Mouse (Mus musculus) hindbrain, postnatal 0 days (tissue): ENCODE measurements around the gene Cfap61. TPM values are rescaled to one million over a fixed set of nuclear protein-coding genes. Genes with fewer than 3 reads are reported as not detected.
A peak's percentile ranks its signal among the peaks of the same experiment; 100 is the strongest.

Experiments used
- ATAC-seq: fragments of 200-750 bp; cut with Nextera tagmentation; 2 replicates; pipeline ENCODE4 v1.8.0; 2017; ENCODE audit warnings: mild to moderate bottlenecking, moderate TSS enrichment, moderate library complexity
- DNase-seq: peaks from one replicate; pipeline ENCODE4 v3.0.0-alpha.2; 2015; ENCODE audit warnings: low spot score
- H3K27ac ChIP-seq: fragments of 300-500 bp; sonication (generic); 2 replicates; pipeline ENCODE4 v1.5.1; 2014; ENCODE audit warnings: mild to moderate bottlenecking
- H3K27me3 ChIP-seq: fragments of 300-500 bp; sonication (generic); 2 replicates; pipeline ENCODE4 v1.6.1; 2014; ENCODE audit warnings: low read length, mixed read lengths; ENCODE audit not compliant: insufficient read depth
- H3K36me3 ChIP-seq: fragments of 300-500 bp; sonication (generic); 2 replicates; pipeline ENCODE4 v1.6.1; 2014; ENCODE audit warnings: low read length, mixed read lengths; ENCODE audit not compliant: insufficient read depth
- H3K4me1 ChIP-seq: fragments of 300-500 bp; sonication (generic); 2 replicates; pipeline ENCODE4 v1.6.1; 2014; ENCODE audit warnings: antibody characterized with exemption, low read length, mixed read lengths; ENCODE audit not compliant: insufficient read depth
- H3K4me2 ChIP-seq: fragments of 300-500 bp; sonication (generic); 2 replicates; pipeline ENCODE4 v1.6.1; 2014; ENCODE audit warnings: low read depth, mild to moderate bottlenecking, low read length, moderate library complexity, mixed read lengths
- H3K4me3 ChIP-seq: fragments of 300-500 bp; sonication (generic); 2 replicates; pipeline ENCODE4 v1.5.1; 2014; ENCODE audit warnings: low read length
- H3K9ac ChIP-seq: fragments of 300-500 bp; sonication (generic); replicated peaks from 2 replicates; pipeline ENCODE4 v1.6.1; 2014; ENCODE audit warnings: mild to moderate bottlenecking, low read length, moderate library complexity, mixed read lengths
- H3K9me3 ChIP-seq: fragments of 300-500 bp; sonication (generic); 2 replicates; pipeline ENCODE4 v1.6.1; 2016; ENCODE audit warnings: low read length, mixed read lengths
- CTCF ChIP-seq: IDR thresholded peaks from 2 replicates; pipeline ENCODE4 v1.5.1; 2016; ENCODE audit warnings: antibody characterized with exemption, control low read depth, low read depth
- WGBS: fragments of 180-500 bp; shearing (Covaris S2); extraction: QIAGEN DNeasy Blood & Tissue Kit; methylation state at CpG from one replicate; pipeline ENCODE4 v1.1.7; 2014; 5-methylcytosine and 5-hydroxymethylcytosine counted together
- polyA plus RNA-seq: library from polyadenylated mRNA; unstranded; fragments of >200 nt; fragmentation: Nextera tagmentation; extraction: Ambion mirVana; gene quantifications from 2 replicates; pipeline ENCODE4 v1.2.1, GENCODE M21; 2015
- total RNA-seq: library from RNA; depleted of rRNA; stranded (reverse); fragments of >200 nt; gene quantifications from 2 replicates; pipeline ENCODE4 v1.2.3, GENCODE M21; 2014

The Cfap61 gene
- total and polyA plus RNA-seq, 2 experiments from 2014 or later: 3.7 to 4.1 TPM

GRCm38 (mm10) chr2:145981699-145982112 lies 47.1 kb downstream of the Cfap61 start:
- 14% methylated on average over 6 of the region's 6 CpGs for WGBS
- no peaks in the 10 kb centered on the region for H3K27me3 ChIP-seq
- H3K9me3 ChIP-seq: no peaks in the 10 kb centered on the region
- peak; percentile 80 for DNase-seq
- TF ChIP-seq CTCF: 0 out of 2 replicates have a peak, but pooled peaks have one; percentile 6
- H3K4me3 ChIP-seq: no peak overlapping the region
- H3K27ac ChIP-seq: 0 out of 2 replicates have a peak overlapping the region, but pooled peaks have one; percentile 56
- no peak overlapping the region for H3K9ac ChIP-seq
- H3K4me2 ChIP-seq: no peak overlapping the region
- H3K36me3 ChIP-seq: no peaks in the 10 kb centered on the region
- ATAC-seq: peak; percentile 69
- peaks cover 6% of the 10 kb centered on the region; the same call in 1 of the 2 replicates for H3K4me1 ChIP-seq

GRCm38 (mm10) chr2:145982317-145983045 lies 47.9 kb downstream of the Cfap61 start:
- Histone ChIP-seq H3K36me3 (no peaks in the 10 kb centered on the region), H3K4me3 (no peak overlapping the region), H3K27ac (0 out of 2 replicates have a peak overlapping the region, but pooled peaks have one; percentile 56), H3K9me3 (no peaks in the 10 kb centered on the region), H3K4me1 (peaks cover 6% of the 10 kb centered on the region; the same call in 1 of the 2 replicates), H3K27me3 (no peaks in the 10 kb centered on the region), H3K4me2 (no peak overlapping the region), H3K9ac (no peak overlapping the region)
- DNase-seq (no peak), ATAC-seq (no peak)
- TF ChIP-seq CTCF: no peak
- WGBS: 54% methylated on average over 9 of the region's 9 CpGs

DNA sequence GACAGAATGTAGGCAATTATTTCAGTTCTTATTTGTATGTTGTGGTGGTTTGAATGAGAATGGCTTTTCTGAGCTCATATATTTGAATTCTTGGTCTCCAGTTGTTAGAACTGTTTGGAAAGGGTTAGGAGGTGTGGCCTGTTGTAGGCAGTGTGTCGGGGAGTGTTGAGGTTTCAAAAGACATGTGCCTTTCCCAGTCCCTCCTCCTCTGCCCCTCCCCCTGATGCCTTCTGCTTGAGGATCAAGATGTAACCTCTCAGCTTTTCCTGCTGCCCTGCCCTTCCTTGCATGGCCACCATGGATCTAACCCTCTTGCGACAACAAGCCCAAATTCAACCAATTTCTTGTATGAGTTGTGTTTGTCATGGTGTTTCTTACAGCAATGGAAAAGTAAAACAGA lies 53.2 kb downstream of the Cfap61 start:
- Histone ChIP-seq H3K36me3 (no peaks in the 10 kb centered on the region), H3K4me3 (no peak overlapping the region), H3K27ac (no peak overlapping the region), H3K9ac (no peak overlapping the region), H3K9me3 (no peaks in the 10 kb centered on the region), H3K4me2 (no peak overlapping the region), H3K27me3 (no peaks in the 10 kb centered on the region), H3K4me1 (no peaks in the 10 kb centered on the region)
- TF ChIP-seq CTCF: no peak
- ATAC-seq: no peak
- no peak for DNase-seq
- 72% methylated on average over 2 of the region's 2 CpGs for WGBS

- H3K9ac ChIP-seq: no peak overlapping the region
- H3K4me1 ChIP-seq: no peaks in the 10 kb centered on the region
- H3K4me3 ChIP-seq: no peak overlapping the region
- no peaks in the 10 kb centered on the region for H3K9me3 ChIP-seq
- no peak for TF ChIP-seq CTCF
- no peak overlapping the region for H3K4me2 ChIP-seq
- no peak for ATAC-seq
- H3K27ac ChIP-seq: no peak overlapping the region
- whole genome bisulfite sequencing: 35% methylated on average over 2 of the region's 2 CpGs
- H3K27me3 ChIP-seq: no peaks in the 10 kb centered on the region
- DNase-seq: no peak
- H3K36me3 ChIP-seq: no peaks in the 10 kb centered on the region
Measured at GRCm38 (mm10) chr2:145990446-145990845, 55.9 kb downstream of the Cfap61 start.

- ATAC-seq: no peak
- no peak for DNase-seq
- no peak overlapping the region for H3K27ac ChIP-seq
- no peak overlapping the region for H3K4me2 ChIP-seq
- H3K9me3 ChIP-seq: no peaks in the 10 kb centered on the region
- no peaks in the 10 kb centered on the region for H3K36me3 ChIP-seq
- H3K4me1 ChIP-seq: no peaks in the 10 kb centered on the region
- no peak for TF ChIP-seq CTCF
- H3K27me3 ChIP-seq: no peaks in the 10 kb centered on the region
- H3K4me3 ChIP-seq: no peak overlapping the region
- 76% methylated on average over 4 of the region's 4 CpGs for WGBS
- no peak overlapping the region for H3K9ac ChIP-seq
Measured at GRCm38 (mm10) chr2:145996472-145996871, 61.9 kb downstream of the Cfap61 start.

GRCm38 (mm10) chr2:145997956-145998525 lies 63.5 kb downstream of the Cfap61 start:
- TF ChIP-seq CTCF: no peak
- no peaks in the 10 kb centered on the region for H3K27me3 ChIP-seq
- no peak for DNase-seq
- H3K9ac ChIP-seq: no peak overlapping the region
- H3K36me3 ChIP-seq: no peaks in the 10 kb centered on the region
- WGBS: 88% methylated on average over 5 of the region's 5 CpGs
- no peak for ATAC-seq
- H3K27ac ChIP-seq: no peak overlapping the region
- no peaks in the 10 kb centered on the region for H3K9me3 ChIP-seq
- H3K4me1 ChIP-seq: no peaks in the 10 kb centered on the region
- no peak overlapping the region for H3K4me2 ChIP-seq
- H3K4me3 ChIP-seq: no peak overlapping the region

- ATAC-seq: no peak
- Histone ChIP-seq H3K27ac (no peak overlapping the region), H3K4me3 (no peak overlapping the region), H3K36me3 (no peaks in the 10 kb centered on the region), H3K4me2 (no peak overlapping the region), H3K27me3 (no peaks in the 10 kb centered on the region), H3K9me3 (no peaks in the 10 kb centered on the region), H3K9ac (no peak overlapping the region), H3K4me1 (no peaks in the 10 kb centered on the region)
- WGBS: 83% methylated on average over 6 of the region's 6 CpGs
- DNase-seq: no peak
- TF ChIP-seq CTCF: no peak
Measured at GRCm38 (mm10) chr2:146008801-146009200, 74.2 kb downstream of the Cfap61 start.
